Mouse (Mus musculus): ENCODE data around the gene Dock3.

DNA sequence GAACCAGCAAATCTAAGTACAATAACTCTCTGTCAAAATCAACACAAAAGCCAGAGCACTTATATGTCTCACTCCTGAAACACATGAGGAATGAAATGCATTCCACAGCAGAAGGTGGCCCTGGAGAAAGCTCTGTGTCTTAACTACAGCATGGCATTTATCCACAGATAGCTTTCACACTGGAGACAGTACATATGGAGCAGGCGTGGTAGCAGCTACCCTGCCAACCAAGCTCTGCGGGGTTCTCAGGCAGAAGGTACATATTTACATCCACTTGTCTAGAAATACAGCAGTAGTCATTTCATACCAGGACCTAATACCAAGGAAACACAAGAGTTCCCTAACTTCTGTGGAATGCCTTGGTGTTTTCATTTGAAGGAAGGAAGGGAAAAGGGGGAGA, 144.2 kb downstream of the Dock3 start:
- TF ChIP-seq CTCF (IDR thresholded peaks at IDR 0.05; ENCODE audit: low read depth) (no peak), EP300 (optimal IDR thresholded peaks at IDR 0.05) (no peak)
